Mouse (Mus musculus) megakaryocyte progenitor cell, adult 5-6 weeks (primary cell): ENCODE measurements around the gene Ctsj. TPM values are rescaled to one million over a fixed set of nuclear protein-coding genes. Genes with fewer than 3 reads are reported as not detected.
A peak's percentile ranks its signal among the peaks of the same experiment; 100 is the strongest.

Experiments
- ATAC-seq: replicated peaks from 2 replicates; pipeline ENCODE4 v1.8.0; 2016; ENCODE audit warnings: mild to moderate bottlenecking, moderate TSS enrichment, inconsistent platforms; ENCODE audit not compliant: poor library complexity
- total RNA-seq, 2 experiments: library from RNA; stranded (forward) in 1 of 2; stranded (reverse) in 1 of 2; fragments of 157-497, 149-512 nt in 1 of 2; fragments of 200-1000 nt in 1 of 2; gene quantifications; 2 replicates each; pipeline versions ENCODE4 v1.2.3 to v1.2.4; 2015 to 2017

The Ctsj gene
- total RNA-seq (2015) = not detected in 2 replicates
- total RNA-seq (2017) = not detected in 2 replicates

GRCm38 (mm10) chr13:61005859-61006258, at the start of gene Ctsj:
TSS of gene Ctsj (minus strand) at chr13:61005959.
- no peak for ATAC-seq

GRCm38 (mm10) chr13:61040531-61040930, 34.8 kb upstream of the Ctsj start, which contains the start of gene Ctsq:
TSS of gene Ctsq (minus strand) at chr13:61040631.
- ATAC-seq = no peak

- ATAC-seq = peak; percentile 91
These were observed 17.0 kb upstream of the Ctsj start for GRCm38 (mm10) chr13:61022785-61023184.

DNA sequence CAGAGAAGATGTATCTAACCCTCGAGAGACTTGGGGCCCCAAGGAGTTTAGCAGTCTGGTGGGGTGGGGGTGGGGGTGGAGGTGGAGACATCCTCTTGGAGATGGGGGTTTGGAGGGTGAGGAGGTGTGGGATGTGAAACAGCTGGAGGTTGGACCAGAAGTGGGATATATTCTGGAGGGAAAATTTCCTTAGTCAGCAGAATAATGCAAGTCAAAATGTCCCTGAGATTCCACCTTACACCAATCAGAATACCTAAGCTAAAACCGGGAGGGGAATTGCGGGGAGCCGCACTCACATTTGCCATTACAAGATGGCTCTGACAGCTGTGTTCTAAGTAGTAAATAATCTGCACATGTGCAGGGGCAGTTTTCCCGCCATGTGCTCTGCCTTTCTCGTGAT, 16.1 kb upstream of the Ctsj start:
- no peak for ATAC-seq

GRCm38 (mm10) chr13:61010171-61010570, 4.4 kb upstream of the Ctsj start:
- peak; percentile 63 for ATAC-seq

DNA sequence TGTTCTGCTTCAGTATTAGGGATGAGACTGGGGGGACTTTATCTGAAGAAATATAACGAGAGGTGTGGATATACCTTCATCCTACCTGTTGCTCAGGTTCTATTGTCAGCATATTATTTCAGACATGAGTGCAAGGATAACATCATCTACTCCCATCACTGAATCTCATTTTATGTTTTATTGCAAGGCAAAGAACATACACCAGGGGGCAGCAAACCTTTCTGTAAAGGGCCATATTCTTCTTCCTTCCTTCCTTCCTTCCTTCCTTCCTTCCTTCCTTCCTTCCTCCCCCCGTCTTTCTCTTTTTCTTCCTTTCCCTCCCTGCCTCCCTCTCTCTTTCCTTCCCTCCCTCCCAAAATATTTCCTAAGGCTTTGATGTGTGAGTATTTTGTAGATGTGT, 8.2 kb downstream of the Ctsj start:
- ATAC-seq = peak; percentile 57

GRCm38 (mm10) chr13:60986915-60987314, 18.8 kb downstream of the Ctsj start:
- peak; percentile 73 for ATAC-seq

DNA sequence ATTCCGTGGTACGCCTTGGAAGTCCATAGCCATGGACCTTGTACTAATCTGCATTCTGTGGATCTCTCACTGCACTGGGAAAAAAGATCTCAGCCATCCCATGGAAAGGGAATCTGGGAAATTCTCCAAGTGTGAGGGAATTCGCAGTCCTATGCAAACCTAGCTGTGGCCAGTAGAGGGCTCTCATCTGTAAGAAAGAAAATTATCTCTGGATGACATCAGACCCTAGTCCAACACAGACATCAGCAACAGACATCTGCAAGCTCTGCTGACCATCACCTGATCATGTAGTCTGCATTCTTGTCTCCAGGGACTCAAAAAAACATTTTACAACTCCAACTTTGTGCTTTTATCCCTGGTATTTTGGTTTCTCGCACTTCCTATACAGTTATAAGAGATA, 33.4 kb downstream of the Ctsj start:
- peak; percentile 65 for ATAC-seq

- peak; percentile 83 for ATAC-seq
These were observed 41.8 kb downstream of the Ctsj start for GRCm38 (mm10) chr13:60963985-60964384.

DNA sequence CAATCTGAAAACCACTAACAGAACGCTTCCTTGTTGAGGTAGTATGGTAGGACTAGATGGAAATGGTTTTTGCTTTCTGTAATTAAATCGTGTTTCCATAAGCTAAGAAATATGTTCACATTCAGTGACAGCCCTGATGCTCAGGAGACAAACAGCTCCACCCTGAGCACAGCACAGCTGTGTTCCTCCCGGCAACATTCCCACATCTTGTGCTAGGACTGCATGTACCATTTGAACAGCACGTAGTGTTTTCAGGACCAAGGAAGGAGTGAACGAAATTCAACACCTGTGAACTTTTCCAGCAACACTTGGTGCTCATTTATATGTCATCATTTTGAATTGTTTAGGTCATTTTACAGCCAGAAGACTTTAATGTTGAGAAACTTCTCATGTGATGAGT, 44.1 kb downstream of the Ctsj start:
- no peak for ATAC-seq

Other genes starting within 250 kb of the Ctsj start
- not detected in 2 replicates for gene BC051665, start 219.6 kb downstream of the Ctsj start, total RNA-seq (2015)
- gene BC051665, start 219.6 kb downstream of the Ctsj start, total RNA-seq (2017) = not detected in 2 replicates
- not detected in 2 replicates for gene Ctsll3, start 203.1 kb downstream of the Ctsj start, total RNA-seq (2015)
- not detected in 2 replicates for gene Ctsll3, start 203.1 kb downstream of the Ctsj start, total RNA-seq (2017)
- gene 4930486L24Rik, start 141.5 kb downstream of the Ctsj start, total RNA-seq (2015) = 0.54 and 1.2 TPM in 2 replicates
- 0.44 TPM in 1 of 2 replicates, not detected in the other for gene 4930486L24Rik, start 141.5 kb downstream of the Ctsj start, total RNA-seq (2017)
- 1.6 TPM in 1 of 2 replicates, not detected in the other for gene Gm49392, start 109.1 kb downstream of the Ctsj start, total RNA-seq (2015)
- gene Gm49392, start 109.1 kb downstream of the Ctsj start, total RNA-seq (2017) = 0.37 TPM in 1 of 2 replicates, not detected in the other
- 3.1 and 14.7 TPM in 2 replicates for gene Ctla2b, start 108.5 kb downstream of the Ctsj start, total RNA-seq (2015)
- 2.8 and 17.6 TPM in 2 replicates for gene Ctla2b, start 108.5 kb downstream of the Ctsj start, total RNA-seq (2017)
- not detected in 2 replicates for gene Tpbpb, start 101.1 kb downstream of the Ctsj start, total RNA-seq (2015)
- not detected in 2 replicates for gene Tpbpb, start 101.1 kb downstream of the Ctsj start, total RNA-seq (2017)
- gene Gm49393, start 70.4 kb downstream of the Ctsj start, total RNA-seq (2015) = not detected in 2 replicates
- gene Gm49393, start 70.4 kb downstream of the Ctsj start, total RNA-seq (2017) = 3.8 TPM in 1 of 2 replicates, not detected in the other
- gene Gm49391, start 69.4 kb downstream of the Ctsj start, total RNA-seq (2015) = 0.27 and 3.2 TPM in 2 replicates
- gene Gm49391, start 69.4 kb downstream of the Ctsj start, total RNA-seq (2017) = 0.78 and 4.2 TPM in 2 replicates
- gene Ctla2a, start 69.3 kb downstream of the Ctsj start, total RNA-seq (2015) = 41.0 and 65.4 TPM in 2 replicates
- gene Ctla2a, start 69.3 kb downstream of the Ctsj start, total RNA-seq (2017) = 24.3 and 59.8 TPM in 2 replicates
- not detected in 2 replicates for gene Tpbpa, start 64.0 kb downstream of the Ctsj start, total RNA-seq (2015)
- gene Tpbpa, start 64.0 kb downstream of the Ctsj start, total RNA-seq (2017) = not detected in 2 replicates
- gene Ctsq, start 34.7 kb upstream of the Ctsj start, total RNA-seq (2015) = not detected in 2 replicates
- gene Ctsq, start 34.7 kb upstream of the Ctsj start, total RNA-seq (2017) = not detected in 2 replicates
- gene Ctsr, start 158.3 kb upstream of the Ctsj start, total RNA-seq (2015) = not detected in 2 replicates
- gene Ctsr, start 158.3 kb upstream of the Ctsj start, total RNA-seq (2017) = not detected in 2 replicates
- gene Cts6, start 197.5 kb upstream of the Ctsj start, total RNA-seq (2015) = not detected in 2 replicates
- gene Cts6, start 197.5 kb upstream of the Ctsj start, total RNA-seq (2017) = not detected in 2 replicates
- gene Cts8, start 249.4 kb upstream of the Ctsj start, total RNA-seq (2015) = not detected in 2 replicates
- gene Cts8, start 249.4 kb upstream of the Ctsj start, total RNA-seq (2017) = not detected in 2 replicates